Mouse (Mus musculus): ENCODE measurements at regions not wholly inside any gene's neighbourhood (a gene's known extent, or its start where the extent isn't known, plus 50 kb on each side); places are given as distances from the start of the nearest gene placed in this dataset.

- no peaks in the 10 kb centered on the region for H3K4me1 ChIP-seq (ENCODE audit: insufficient read depth, low read length)
- H3K9ac ChIP-seq (replicated peaks; ENCODE audit: low read length, poor library complexity, severe bottlenecking): no peak overlapping the region
- no peak for TF ChIP-seq CTCF (IDR thresholded peaks at IDR 0.05)
- DNase-seq (ENCODE audit: low spot score): no peak
- no peak overlapping the region for H3K4me3 ChIP-seq (ENCODE audit: low read depth, low read length)
- WGBS: 93% methylated on average over 1 of the region's 1 CpGs
- no peaks in the 10 kb centered on the region for H3K9me3 ChIP-seq (ENCODE audit: low read length)
- H3K27ac ChIP-seq (ENCODE audit: low read depth, low read length): no peak overlapping the region
- H3K36me3 ChIP-seq (ENCODE audit: insufficient read depth, low read length): no peaks in the 10 kb centered on the region
- no peak for ATAC-seq (ENCODE audit: low FRiP score)
- no peak overlapping the region for H3K4me2 ChIP-seq (ENCODE audit: low read depth, low read length, poor library complexity, severe bottlenecking)
- H3K27me3 ChIP-seq (ENCODE audit: insufficient read depth, low read length): no peaks in the 10 kb centered on the region
Measured at GRCm38 (mm10) chr4:73051511-73051910, 199.1 kb upstream of the Aldoart1 start.

GRCm38 (mm10) chr4:73047804-73048203, 195.4 kb upstream of the Aldoart1 start:
- ATAC-seq (ENCODE audit: low FRiP score) (no peak), DNase-seq (ENCODE audit: low spot score) (peak; percentile 6)
- no peak for TF ChIP-seq CTCF (IDR thresholded peaks at IDR 0.05)

GRCm38 (mm10) chr4:73044356-73044755, 191.9 kb upstream of the Aldoart1 start:
- WGBS: 42% methylated on average over 2 of the region's 2 CpGs
- Histone ChIP-seq H3K4me3 (ENCODE audit: low read depth, low read length) (no peak overlapping the region), H3K4me1 (ENCODE audit: insufficient read depth, low read length) (no peaks in the 10 kb centered on the region), H3K27ac (ENCODE audit: low read depth, low read length) (no peak overlapping the region), H3K9ac (replicated peaks; ENCODE audit: low read length, poor library complexity, severe bottlenecking) (no peak overlapping the region), H3K4me2 (ENCODE audit: low read depth, low read length, poor library complexity, severe bottlenecking) (no peak overlapping the region), H3K36me3 (ENCODE audit: insufficient read depth, low read length) (no peaks in the 10 kb centered on the region), H3K27me3 (ENCODE audit: insufficient read depth, low read length) (no peaks in the 10 kb centered on the region), H3K9me3 (ENCODE audit: low read length) (no peaks in the 10 kb centered on the region)
- no peak for TF ChIP-seq CTCF (IDR thresholded peaks at IDR 0.05)
- DNase-seq (ENCODE audit: low spot score) (no peak), ATAC-seq (ENCODE audit: low FRiP score) (no peak)

More at GRCm38 (mm10) chr4:73047804-73048203, 195.4 kb upstream of the Aldoart1 start:
- Histone ChIP-seq H3K4me2 (ENCODE audit: low read depth, low read length, poor library complexity, severe bottlenecking) (no peak overlapping the region), H3K4me1 (ENCODE audit: insufficient read depth, low read length) (no peaks in the 10 kb centered on the region), H3K9me3 (ENCODE audit: low read length) (no peaks in the 10 kb centered on the region), H3K36me3 (ENCODE audit: insufficient read depth, low read length) (no peaks in the 10 kb centered on the region), H3K27ac (ENCODE audit: low read depth, low read length) (no peak overlapping the region), H3K4me3 (ENCODE audit: low read depth, low read length) (no peak overlapping the region), H3K9ac (replicated peaks; ENCODE audit: low read length, poor library complexity, severe bottlenecking) (no peak overlapping the region), H3K27me3 (ENCODE audit: insufficient read depth, low read length) (no peaks in the 10 kb centered on the region)
- 52% methylated on average over 2 of the region's 2 CpGs for WGBS

GRCm38 (mm10) chr4:73042672-73043071, 190.2 kb upstream of the Aldoart1 start:
- Histone ChIP-seq H3K27ac (ENCODE audit: low read depth, low read length) (no peak overlapping the region), H3K36me3 (ENCODE audit: insufficient read depth, low read length) (no peaks in the 10 kb centered on the region), H3K27me3 (ENCODE audit: insufficient read depth, low read length) (no peaks in the 10 kb centered on the region), H3K4me2 (ENCODE audit: low read depth, low read length, poor library complexity, severe bottlenecking) (no peak overlapping the region), H3K4me1 (ENCODE audit: insufficient read depth, low read length) (no peaks in the 10 kb centered on the region), H3K4me3 (ENCODE audit: low read depth, low read length) (no peak overlapping the region), H3K9ac (replicated peaks; ENCODE audit: low read length, poor library complexity, severe bottlenecking) (no peak overlapping the region), H3K9me3 (ENCODE audit: low read length) (no peaks in the 10 kb centered on the region)
- WGBS: 10% methylated on average over 2 of the region's 2 CpGs
- peak; percentile 91 for DNase-seq (ENCODE audit: low spot score)
- peak; percentile 87 for TF ChIP-seq CTCF (IDR thresholded peaks at IDR 0.05)
- ATAC-seq (ENCODE audit: low FRiP score): no peak

GRCm38 (mm10) chr4:73041486-73041885, 189.1 kb upstream of the Aldoart1 start:
- Histone ChIP-seq H3K27me3 (ENCODE audit: insufficient read depth, low read length) (no peaks in the 10 kb centered on the region), H3K4me1 (ENCODE audit: insufficient read depth, low read length) (no peaks in the 10 kb centered on the region), H3K36me3 (ENCODE audit: insufficient read depth, low read length) (no peaks in the 10 kb centered on the region), H3K27ac (ENCODE audit: low read depth, low read length) (no peak overlapping the region), H3K9ac (replicated peaks; ENCODE audit: low read length, poor library complexity, severe bottlenecking) (no peak overlapping the region), H3K4me2 (ENCODE audit: low read depth, low read length, poor library complexity, severe bottlenecking) (no peak overlapping the region), H3K9me3 (ENCODE audit: low read length) (no peaks in the 10 kb centered on the region), H3K4me3 (ENCODE audit: low read depth, low read length) (no peak overlapping the region)
- TF ChIP-seq CTCF (IDR thresholded peaks at IDR 0.05): no peak
- WGBS: 79% methylated on average over 2 of the region's 2 CpGs
- DNase-seq (ENCODE audit: low spot score) (no peak), ATAC-seq (ENCODE audit: low FRiP score) (no peak)

- no peak for TF ChIP-seq CTCF (IDR thresholded peaks at IDR 0.05)
- H3K9me3 ChIP-seq (ENCODE audit: low read length): no peaks in the 10 kb centered on the region
- ATAC-seq (ENCODE audit: low FRiP score) (no peak), DNase-seq (ENCODE audit: low spot score) (peak; percentile 63)
- H3K27ac ChIP-seq (ENCODE audit: low read depth, low read length): no peak overlapping the region
- H3K9ac ChIP-seq (replicated peaks; ENCODE audit: low read length, poor library complexity, severe bottlenecking): no peak overlapping the region
- no peaks in the 10 kb centered on the region for H3K27me3 ChIP-seq (ENCODE audit: insufficient read depth, low read length)
- H3K4me2 ChIP-seq (ENCODE audit: low read depth, low read length, poor library complexity, severe bottlenecking): no peak overlapping the region
- H3K36me3 ChIP-seq (ENCODE audit: insufficient read depth, low read length): no peaks in the 10 kb centered on the region
- 73% methylated on average over 1 of the region's 1 CpGs for WGBS
- H3K4me1 ChIP-seq (ENCODE audit: insufficient read depth, low read length): no peaks in the 10 kb centered on the region
- H3K4me3 ChIP-seq (ENCODE audit: low read depth, low read length): no peak overlapping the region
Measured at GRCm38 (mm10) chr4:72997686-72998085, 145.3 kb upstream of the Aldoart1 start.

All from midbrain, postnatal 0 days (tissue).